Mouse (Mus musculus) layer of hippocampus, postnatal 36 days (tissue): ENCODE data around the gene Frmpd4. TPM values are rescaled to one million over a fixed set of nuclear protein-coding genes. Genes with fewer than 3 reads are reported as not detected.

Experiments used
- DNase-seq, 2 experiments: peaks; one replicate each; pipeline ENCODE4 v3.0.0; 2022
- total RNA-seq, 2 experiments: library from RNA; stranded (reverse); gene quantifications; 2 replicates each; pipeline ENCODE4 v1.2.3; 2021

Frmpd4 gene
- total RNA-seq, 2 experiments from 2014 or later, result 49.2 to 54.4 TPM

- DNase-seq, result no peak
Measured at GRCm38 (mm10) chrX:167522528-167522927, 1054.5 kb downstream of the Frmpd4 start.

- DNase-seq, result no peak
Measured at GRCm38 (mm10) chrX:167518440-167518839, 1058.6 kb downstream of the Frmpd4 start.

GRCm38 (mm10) chrX:167497780-167498179 lies 1079.3 kb downstream of the Frmpd4 start:
- DNase-seq, result peak; percentile 40

GRCm38 (mm10) chrX:167492265-167492664 lies 1084.8 kb downstream of the Frmpd4 start:
- DNase-seq, result no peak

GRCm38 (mm10) chrX:167491589-167492207 lies 1085.3 kb downstream of the Frmpd4 start:
- DNase-seq, result no peak

GRCm38 (mm10) chrX:167483409-167484177 lies 1093.4 kb downstream of the Frmpd4 start:
- no peak for DNase-seq

- no peak for DNase-seq
Measured at GRCm38 (mm10) chrX:167477636-167478035, 1099.4 kb downstream of the Frmpd4 start.

GRCm38 (mm10) chrX:167434883-167435282 lies 1142.1 kb downstream of the Frmpd4 start:
- no peak for DNase-seq

- no peak for DNase-seq
Measured at GRCm38 (mm10) chrX:167433950-167434349, 1143.1 kb downstream of the Frmpd4 start.

Other genes starting within 250 kb of the Frmpd4 start
- gene Msl3, start 96.7 kb upstream of the Frmpd4 start, total RNA-seq, result 10 to 100 TPM; 21.8 to 23.7 TPM
- gene Arhgap6, start 217.9 kb upstream of the Frmpd4 start, total RNA-seq, result 1 to 10 TPM; 2.3 to 2.6 TPM